Mouse (Mus musculus) heart, postnatal 14 days (tissue): ENCODE measurements around the gene Gm20403. TPM values are rescaled to one million over a fixed set of nuclear protein-coding genes. Genes with fewer than 3 reads are reported as not detected.
"Not testable (repeated sequence)": the region's sequence is repeated elsewhere in the genome, so short reads cannot be mapped to it uniquely, and the experiment has no call there.

ENCODE experiments used
- DNase-seq, 2 experiments: peaks; one replicate each; pipeline ENCODE4 v3.0.0; 2021 to 2022
- intact Hi-C: fragments of 180-260 bp; cut with DNase I; formaldehyde crosslinking; loops from one replicate; pipeline ENCODE4 v1.15.1; 2025
- long read RNA-seq, 2 experiments: library from polyadenylated mRNA; stranded (forward); transcript quantifications; one replicate each; pipeline ENCODE4 v2.0.0; 2021
- total RNA-seq, 2 experiments: library from RNA; stranded (reverse); gene quantifications; 2 replicates each; pipeline ENCODE4 v1.2.3; 2021

The Gm20403 gene
- total RNA-seq = not detected
- long read RNA-seq, experiment 1 = 0 reads
- long read RNA-seq, experiment 2 = 0 reads

GRCm38 (mm10) chr12:54986052-54986717 lies at the start of gene Gm20403:
Gene Gm20403, minus strand, starts transcription at chr12:54986529.
- peak; percentile 64 to 75 for DNase-seq
- intact Hi-C loops = loop anchor here (10.0 kb wide), 1 partner anchor 151 kb away; no protein-coding TSS in a partner anchor

GRCm38 (mm10) chr12:55027088-55027487 lies 40.8 kb upstream of the Gm20403 start:
- no peak for DNase-seq
- intact Hi-C loops = no loop called here

DNA sequence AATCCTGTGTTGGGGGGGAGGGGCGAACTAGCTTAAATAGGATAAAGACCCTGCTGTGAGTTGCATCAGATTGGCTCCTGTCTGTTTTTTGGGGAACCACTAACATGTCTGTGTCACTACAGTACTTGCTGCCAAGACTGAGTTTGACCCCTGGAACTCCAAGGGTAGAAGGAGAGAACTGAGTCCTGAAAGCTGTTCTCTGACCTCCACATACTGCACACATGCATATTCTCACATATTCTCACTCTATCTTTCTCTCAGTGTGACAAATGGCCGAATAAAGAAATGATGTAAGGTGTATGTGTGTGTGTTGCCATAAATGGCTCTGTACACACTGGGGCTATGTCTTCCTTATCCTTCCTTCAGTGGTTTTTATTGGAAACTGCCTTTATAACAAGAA lies 37.0 kb upstream of the Gm20403 start:
- no peak for DNase-seq
- intact Hi-C loops = no loop called here

- intact Hi-C loops = no loop called here
- no peak for DNase-seq
Measured at GRCm38 (mm10) chr12:55019421-55019877, 33.1 kb upstream of the Gm20403 start.

- DNase-seq = no peak
- intact Hi-C loops = no loop called here
Measured at GRCm38 (mm10) chr12:55017119-55017721, 30.9 kb upstream of the Gm20403 start.

- intact Hi-C loops = no loop called here
- DNase-seq = no peak
Measured at GRCm38 (mm10) chr12:55016339-55017118, 30.2 kb upstream of the Gm20403 start.

- DNase-seq = no peak
- intact Hi-C loops = no loop called here
Measured at GRCm38 (mm10) chr12:55015428-55015827, 29.1 kb upstream of the Gm20403 start.

- DNase-seq = no peak
- intact Hi-C loops = no loop called here
Measured at GRCm38 (mm10) chr12:55013626-55014398, 27.5 kb upstream of the Gm20403 start, which contains the start of gene Baz1a. Gene Baz1a, minus strand, starts transcription at chr12:55014348.

GRCm38 (mm10) chr12:55013031-55013430 lies 26.7 kb upstream of the Gm20403 start:
- no peak for DNase-seq
- intact Hi-C loops = no loop called here

DNA sequence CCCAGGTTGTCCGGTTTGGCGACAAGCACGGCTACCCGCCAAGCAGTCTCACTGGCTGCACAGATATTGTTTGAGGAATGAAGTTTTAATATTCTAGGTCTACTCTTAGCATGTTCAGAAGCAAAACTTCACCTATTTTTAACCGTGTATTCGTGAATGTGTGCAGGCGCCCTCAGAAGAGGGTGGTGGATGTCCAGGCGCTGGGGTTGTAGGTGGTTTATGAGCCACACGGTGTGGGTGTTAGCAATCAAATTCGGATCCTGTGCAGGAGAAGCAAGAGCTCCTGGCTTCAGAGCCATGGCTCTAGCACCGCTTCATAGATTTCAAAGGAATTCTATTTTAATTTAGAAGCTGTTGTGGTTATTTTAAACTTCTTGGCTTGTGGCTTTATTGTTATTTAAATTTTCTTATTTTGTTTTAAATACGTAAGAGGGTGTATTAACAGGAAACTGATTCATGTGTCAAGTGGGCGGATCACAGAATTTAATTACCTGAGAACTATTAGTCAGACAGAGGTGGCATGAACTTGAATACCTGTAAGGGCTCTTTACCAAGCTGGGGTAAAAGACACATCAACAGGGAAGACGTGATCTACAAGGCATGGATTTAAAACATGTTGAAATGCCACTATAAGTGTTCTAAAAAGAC lies 21.2 kb upstream of the Gm20403 start:
- intact Hi-C loops = no loop called here
- no peak for DNase-seq

DNA sequence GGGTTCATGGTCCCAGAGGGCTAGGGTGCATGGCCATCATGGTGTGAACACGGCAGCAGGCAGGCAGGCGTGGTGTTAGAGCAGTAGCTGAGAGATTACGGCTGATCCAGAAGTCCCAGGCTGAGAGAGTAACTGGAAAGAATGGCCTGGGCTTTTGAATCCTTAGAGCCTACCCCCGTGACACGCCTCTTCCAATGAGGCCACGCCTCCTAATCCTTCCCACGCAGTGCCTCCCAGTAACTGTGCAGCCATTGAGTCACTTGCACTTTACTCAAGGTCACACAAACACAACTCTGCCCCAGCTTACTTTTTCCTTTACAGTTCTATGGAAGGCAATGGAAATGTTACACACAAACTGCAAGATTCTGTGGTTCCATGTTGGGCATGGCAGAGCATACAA lies 19.7 kb upstream of the Gm20403 start:
- no peak for DNase-seq
- intact Hi-C loops = no loop called here

DNA sequence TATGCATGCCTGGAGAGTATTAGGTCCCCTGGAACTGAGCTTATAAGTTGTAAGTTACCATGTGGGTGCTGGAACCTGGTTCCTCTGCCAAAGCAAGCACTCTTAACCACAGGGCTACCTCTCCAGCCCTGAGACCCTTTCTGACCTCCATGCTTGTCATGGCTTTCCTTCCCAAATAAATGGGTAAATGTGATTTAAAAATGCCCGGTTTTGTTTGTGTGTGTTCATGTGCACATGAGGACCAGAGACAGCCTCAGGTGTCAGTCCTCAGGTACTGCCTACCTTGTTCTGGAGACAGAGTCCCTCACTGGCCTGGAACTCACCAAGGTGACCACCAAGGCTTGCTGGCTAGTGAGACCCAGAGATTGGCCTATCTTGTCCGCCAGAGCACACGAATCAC lies 18.1 kb upstream of the Gm20403 start:
- DNase-seq = no peak
- intact Hi-C loops = no loop called here

DNA sequence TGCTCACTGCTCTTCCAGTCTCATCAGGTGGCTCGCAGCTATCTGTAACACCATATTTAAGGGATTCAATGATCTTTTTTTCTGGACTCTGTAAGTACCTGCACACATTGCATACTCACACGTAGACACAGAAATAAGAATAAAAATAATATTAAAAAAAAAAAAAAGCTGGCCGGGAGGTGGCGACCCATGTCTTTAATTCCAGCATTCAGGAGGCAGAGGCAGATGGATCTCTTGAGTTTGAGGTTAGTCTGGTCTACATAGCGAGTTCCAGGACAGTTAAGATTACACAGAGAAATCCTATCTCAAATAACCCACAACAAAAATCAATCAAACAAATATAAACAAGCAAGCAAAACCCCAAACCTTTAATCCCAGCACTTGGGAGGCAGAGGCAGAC lies 17.5 kb upstream of the Gm20403 start:
- intact Hi-C loops = no loop called here
- no peak for DNase-seq

- not testable (repeated sequence) for DNase-seq
Measured at GRCm38 (mm10) chr12:55002532-55002931, 16.2 kb upstream of the Gm20403 start.

DNA sequence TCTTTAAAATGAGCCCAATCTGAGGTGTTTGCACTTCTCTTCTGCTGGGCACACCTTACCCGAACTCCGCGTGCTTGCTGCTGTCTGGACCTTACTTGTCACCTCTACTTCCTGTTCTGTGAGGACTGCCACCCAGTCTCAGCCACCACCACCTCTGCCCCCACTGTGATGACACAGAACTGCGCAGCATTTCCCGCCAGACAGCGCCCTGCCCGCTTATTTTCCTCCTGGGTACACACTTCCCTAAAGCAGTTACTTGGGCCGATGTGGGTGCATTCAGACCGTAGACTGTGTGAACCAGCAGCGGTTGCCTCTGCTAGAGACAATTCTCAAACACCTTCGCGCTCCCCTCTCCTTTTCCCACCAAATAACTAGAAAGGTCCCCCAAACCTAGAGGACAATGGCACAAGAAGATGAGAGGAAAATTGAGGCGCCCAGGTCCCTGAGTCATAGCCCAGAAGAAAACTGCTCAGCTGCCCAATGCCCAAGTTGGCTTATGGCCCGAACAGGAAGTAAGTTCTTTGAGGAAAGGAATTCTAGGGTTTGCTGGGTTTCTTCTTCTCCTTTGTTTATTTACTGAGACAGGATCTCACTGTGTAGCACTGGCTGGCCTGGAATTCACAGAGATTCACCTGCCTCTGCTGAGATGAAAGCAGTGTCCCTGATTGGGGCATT lies 12.8 kb upstream of the Gm20403 start:
- DNase-seq = peak; percentile 21 to 31
- intact Hi-C loops = no loop called here

More at GRCm38 (mm10) chr12:55002532-55002931, 16.2 kb upstream of the Gm20403 start:
- intact Hi-C loops = not testable (repeated sequence)

DNA sequence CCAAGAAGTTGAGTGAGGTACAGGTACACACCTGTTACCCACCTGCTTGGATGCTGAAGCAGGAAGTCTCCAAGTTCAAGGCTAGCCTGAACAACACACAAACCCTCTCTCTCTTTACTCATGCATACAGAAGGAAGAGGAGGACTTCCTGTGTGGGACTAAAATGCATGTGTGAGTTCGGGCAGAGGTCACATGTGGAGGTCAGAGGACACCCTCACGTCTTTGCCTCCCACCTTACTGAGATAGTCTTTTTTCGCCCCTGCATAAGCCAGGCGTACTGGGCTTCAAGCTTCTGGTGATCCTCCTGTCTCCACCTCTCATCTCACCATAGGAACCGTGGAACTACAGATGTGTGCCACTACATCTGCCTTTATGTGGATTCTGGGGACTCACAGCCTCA lies 12.1 kb upstream of the Gm20403 start:
- intact Hi-C loops = no loop called here
- no peak for DNase-seq

DNA sequence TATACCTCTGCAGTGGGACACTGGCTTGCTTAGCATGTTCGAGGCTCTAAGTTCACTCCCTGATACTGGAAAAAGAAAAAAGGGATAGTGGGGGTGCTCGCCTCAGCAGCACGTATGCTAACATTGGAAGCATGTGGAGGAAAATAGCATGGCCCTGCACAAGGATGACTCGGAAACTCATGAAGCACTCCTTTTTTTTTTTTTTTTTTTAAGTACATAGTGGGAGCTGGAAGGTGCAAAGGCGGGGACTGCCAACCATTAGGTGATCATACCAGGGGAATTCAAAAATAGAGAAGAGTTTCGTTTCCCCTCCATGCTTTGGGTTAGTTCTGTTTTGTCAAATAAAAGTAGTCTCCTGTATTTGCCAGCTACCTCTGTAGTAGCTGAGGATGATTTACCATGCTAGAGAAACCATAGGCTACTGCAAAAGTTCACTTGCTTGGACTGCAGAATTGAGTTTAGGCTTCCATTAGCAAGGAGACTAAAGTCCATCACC lies 10.7 kb upstream of the Gm20403 start:
- intact Hi-C loops = no loop called here
- DNase-seq = no peak

GRCm38 (mm10) chr12:54995965-54996364 lies 9.6 kb upstream of the Gm20403 start:
- DNase-seq = no peak
- intact Hi-C loops = no loop called here

GRCm38 (mm10) chr12:54994418-54994817 lies 8.1 kb upstream of the Gm20403 start:
- intact Hi-C loops = no loop called here
- DNase-seq = no peak
